Mouse (Mus musculus) lung, postnatal 0 days (tissue): ENCODE measurements around the gene Mon2.

Source experiments
- CTCF ChIP-seq: IDR thresholded peaks from 2 replicates; pipeline ENCODE4 v1.5.1; 2016; ENCODE audit warnings: antibody characterized with exemption, mild to moderate bottlenecking
- EP300 ChIP-seq: IDR thresholded peaks from 2 replicates; pipeline ENCODE4 v1.6.1; 2016; ENCODE audit warnings: antibody characterized with exemption, mild to moderate bottlenecking, control low read depth

DNA sequence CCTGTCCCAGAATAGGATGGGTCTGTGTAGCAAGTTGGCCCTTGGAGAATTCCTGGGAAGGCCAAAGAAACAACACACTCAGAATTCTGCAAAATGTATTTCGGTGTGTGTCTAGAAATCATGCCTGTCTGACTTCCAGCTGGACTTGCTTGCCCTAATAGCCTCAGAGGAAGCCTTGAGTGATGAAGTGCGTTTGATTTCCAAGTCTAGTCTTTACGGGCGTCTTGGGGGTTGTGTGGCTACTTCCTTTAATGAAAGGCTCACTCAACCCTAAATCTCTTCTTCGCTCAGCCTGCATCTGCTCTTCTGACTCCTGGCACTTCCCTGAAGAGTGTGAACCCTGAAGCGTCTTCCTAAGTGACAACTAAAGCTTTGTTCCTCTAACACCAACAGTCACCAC is 132.5 kb downstream of the Mon2 start:
- TF ChIP-seq EP300 = no peak
- TF ChIP-seq CTCF = no peak
